Mouse (Mus musculus): Measurements from ENCODE around the gene Rbm39. TPM values are rescaled to one million over a fixed set of nuclear protein-coding genes. Genes with fewer than 3 reads are reported as not detected.
"Not testable (repeated sequence)": the region's sequence is repeated elsewhere in the genome, so short reads cannot be mapped to it uniquely, and the experiment has no call there.

Rbm39 gene
- total and polyA plus RNA-seq, 2 experiments from 2014 or later = 413 to 415 TPM

- Histone ChIP-seq H3K27ac (ENCODE audit: low read depth, low read length) (no peak overlapping the region), H3K36me3 (ENCODE audit: insufficient read depth) (no peaks in the 10 kb centered on the region), H3K27me3 (ENCODE audit: insufficient read depth, low read length) (no peaks in the 10 kb centered on the region), H3K9me3 (ENCODE audit: low read length) (no peaks in the 10 kb centered on the region), H3K4me3 (ENCODE audit: low read depth, low read length) (no peak overlapping the region), H3K4me1 (ENCODE audit: insufficient read depth) (peaks cover 4% of the 10 kb centered on the region; the same call in 1 of the 2 replicates), H3K9ac (no peak overlapping the region), H3K4me2 (ENCODE audit: low read depth) (no peak overlapping the region)
- 78% methylated on average over 3 of the region's 3 CpGs for WGBS
- ATAC-seq = no peak
- DNase-seq = no peak
- TF ChIP-seq CTCF (IDR thresholded peaks at IDR 0.05; ENCODE audit: low read depth) = no peak
Observed at GRCm38 (mm10) chr2:156193066-156193862, 13.2 kb upstream of the Rbm39 start.

GRCm38 (mm10) chr2:156192068-156192467, 12.0 kb upstream of the Rbm39 start:
- no peak for TF ChIP-seq CTCF (IDR thresholded peaks at IDR 0.05; ENCODE audit: low read depth)
- no peak overlapping the region for H3K27ac ChIP-seq (ENCODE audit: low read depth, low read length)
- H3K36me3 ChIP-seq (ENCODE audit: insufficient read depth) = no peaks in the 10 kb centered on the region
- no peaks in the 10 kb centered on the region for H3K4me1 ChIP-seq (ENCODE audit: insufficient read depth)
- no peak for ATAC-seq
- WGBS = 80% methylated on average over 2 of the region's 2 CpGs
- no peaks in the 10 kb centered on the region for H3K27me3 ChIP-seq (ENCODE audit: insufficient read depth, low read length)
- DNase-seq = no peak
- H3K9me3 ChIP-seq (ENCODE audit: low read length) = no peaks in the 10 kb centered on the region
- H3K4me2 ChIP-seq (ENCODE audit: low read depth) = no peak overlapping the region
- no peak overlapping the region for H3K4me3 ChIP-seq (ENCODE audit: low read depth, low read length)
- H3K9ac ChIP-seq = no peak overlapping the region

- 87% methylated on average over 2 of the region's 2 CpGs for WGBS
- ATAC-seq = no peak
Observed at GRCm38 (mm10) chr2:156191540-156191939, 11.5 kb upstream of the Rbm39 start.

GRCm38 (mm10) chr2:156190004-156190896, 10.2 kb upstream of the Rbm39 start:
- Histone ChIP-seq H3K4me3 (ENCODE audit: low read depth, low read length) (no peak overlapping the region), H3K4me1 (ENCODE audit: insufficient read depth) (no peaks in the 10 kb centered on the region), H3K9me3 (ENCODE audit: low read length) (no peaks in the 10 kb centered on the region), H3K9ac (no peak overlapping the region), H3K27ac (ENCODE audit: low read depth, low read length) (no peak overlapping the region), H3K4me2 (ENCODE audit: low read depth) (no peak overlapping the region), H3K36me3 (ENCODE audit: insufficient read depth) (no peaks in the 10 kb centered on the region), H3K27me3 (ENCODE audit: insufficient read depth, low read length) (no peaks in the 10 kb centered on the region)
- TF ChIP-seq CTCF (IDR thresholded peaks at IDR 0.05; ENCODE audit: low read depth) = no peak
- WGBS = 83% methylated on average over 14 of the region's 14 CpGs
- ATAC-seq = no peak
- DNase-seq = no peak

More at GRCm38 (mm10) chr2:156191540-156191939, 11.5 kb upstream of the Rbm39 start:
- no peak overlapping the region for H3K9ac ChIP-seq
- H3K27me3 ChIP-seq (ENCODE audit: insufficient read depth, low read length) = no peaks in the 10 kb centered on the region
- TF ChIP-seq CTCF (IDR thresholded peaks at IDR 0.05; ENCODE audit: low read depth) = peak; percentile 35
- DNase-seq = no peak
- no peak overlapping the region for H3K4me2 ChIP-seq (ENCODE audit: low read depth)
- no peak overlapping the region for H3K27ac ChIP-seq (ENCODE audit: low read depth, low read length)
- no peaks in the 10 kb centered on the region for H3K4me1 ChIP-seq (ENCODE audit: insufficient read depth)
- H3K9me3 ChIP-seq (ENCODE audit: low read length) = no peaks in the 10 kb centered on the region
- no peak overlapping the region for H3K4me3 ChIP-seq (ENCODE audit: low read depth, low read length)
- no peaks in the 10 kb centered on the region for H3K36me3 ChIP-seq (ENCODE audit: insufficient read depth)

GRCm38 (mm10) chr2:156189241-156189640, 9.2 kb upstream of the Rbm39 start:
- not testable (repeated sequence) for H3K9ac ChIP-seq; H3K27me3 ChIP-seq (ENCODE audit: insufficient read depth, low read length); H3K36me3 ChIP-seq (ENCODE audit: insufficient read depth); H3K9me3 ChIP-seq (ENCODE audit: low read length); DNase-seq; H3K27ac ChIP-seq (ENCODE audit: low read depth, low read length); H3K4me2 ChIP-seq (ENCODE audit: low read depth); H3K4me3 ChIP-seq (ENCODE audit: low read depth, low read length); H3K4me1 ChIP-seq (ENCODE audit: insufficient read depth); ATAC-seq
- WGBS = 77% methylated on average over 7 of the region's 7 CpGs

GRCm38 (mm10) chr2:156181592-156181991, 1.6 kb upstream of the Rbm39 start:
- Histone ChIP-seq H3K9ac (peak overlapping the region; percentile 72; the same call in 1 of the 2 replicates), H3K4me1 (ENCODE audit: insufficient read depth) (peaks cover 15% of the 10 kb centered on the region), H3K27ac (ENCODE audit: low read depth, low read length) (peak overlapping the region; percentile 94; the same call in 1 of the 2 replicates), H3K4me3 (ENCODE audit: low read depth, low read length) (no peak overlapping the region), H3K9me3 (ENCODE audit: low read length) (no peaks in the 10 kb centered on the region), H3K4me2 (ENCODE audit: low read depth) (peak overlapping the region; percentile 54), H3K27me3 (ENCODE audit: insufficient read depth, low read length) (no peaks in the 10 kb centered on the region), H3K36me3 (ENCODE audit: insufficient read depth) (peaks cover 8% of the 10 kb centered on the region)
- ATAC-seq (no peak), DNase-seq (no peak)
- 78% methylated on average over 2 of the region's 2 CpGs for WGBS
- TF ChIP-seq CTCF (IDR thresholded peaks at IDR 0.05; ENCODE audit: low read depth) = no peak
